Mouse (Mus musculus) heart, adult 2 months (tissue): ENCODE data around the gene Ush1g.

Experiments
- CTCF ChIP-seq: fragments of 200-600 bp; IDR thresholded peaks from 2 replicates; pipeline ENCODE4 v1.8.1; 2022; ENCODE audit warnings: antibody characterized with exemption, mild to moderate bottlenecking, moderate library complexity
- EP300 ChIP-seq: fragments of 200-500 bp; IDR thresholded peaks from 2 replicates; pipeline ENCODE4 v1.6.1; 2011; ENCODE audit warnings: low read depth, low read length, control low read depth; ENCODE audit not compliant: insufficient read depth
- POLR2A ChIP-seq: fragments of 200-500 bp; IDR thresholded peaks from 2 replicates; pipeline ENCODE4 v1.6.1; 2011; ENCODE audit warnings: mild to moderate bottlenecking, low read depth, low read length, control low read depth; ENCODE audit not compliant: insufficient read depth

DNA sequence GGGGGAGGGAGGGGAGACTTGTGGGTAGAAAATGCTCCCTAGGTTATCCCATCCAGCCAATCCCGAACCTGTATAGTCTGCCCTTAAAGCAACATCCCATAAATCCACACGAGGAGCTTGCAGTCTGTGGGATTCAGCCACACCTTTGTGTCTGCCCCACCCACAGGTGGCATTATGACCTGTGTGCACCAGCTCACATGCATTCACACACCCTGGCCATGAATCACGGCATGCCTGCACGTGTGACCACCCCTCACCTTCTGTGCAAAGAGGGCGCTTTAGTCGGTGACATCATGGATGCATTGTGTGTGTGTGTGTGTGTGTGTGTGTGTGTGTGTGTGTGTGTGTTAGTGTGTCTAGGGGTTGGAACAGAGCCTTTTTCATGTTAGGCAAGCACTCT, 20.0 kb upstream of the Ush1g start:
- TF ChIP-seq CTCF = no peak
- no peak for TF ChIP-seq POLR2A
- no peak for TF ChIP-seq EP300
